Mouse (Mus musculus) C2C12 (cell line): Measurements from ENCODE around the gene Psmb3.

ENCODE experiments used
- CEBPB ChIP-seq: IDR thresholded peaks from one replicate; pipeline ENCODE4 v1.6.1; 2011; ENCODE audit warnings: low read depth, mild to moderate bottlenecking, control low read depth, moderate library complexity
- CTCF ChIP-seq: IDR thresholded peaks from one replicate; pipeline ENCODE4 v1.5.1; 2011; ENCODE audit not compliant: control insufficient read depth, insufficient read depth, insufficient read length
- FOSL1 ChIP-seq: IDR thresholded peaks from one replicate; pipeline ENCODE4 v1.8.0; 2011; ENCODE audit warnings: mild to moderate bottlenecking, low read length; ENCODE audit not compliant: poor library complexity, insufficient read depth, severe bottlenecking

GRCm38 (mm10) chr11:97697199-97697890 lies 5.9 kb upstream of the Psmb3 start:
- TF ChIP-seq CTCF (no peak), FOSL1 (no peak), CEBPB (no peak)
